Mouse (Mus musculus) heart, postnatal 0 days (tissue): ENCODE measurements around the gene Dap3.
A peak's percentile ranks its signal among the peaks of the same experiment; 100 is the strongest.

Experiments
- CTCF ChIP-seq: IDR thresholded peaks from 2 replicates; pipeline ENCODE4 v1.5.1; 2016; ENCODE audit warnings: antibody characterized with exemption, control low read depth, low read depth
- EP300 ChIP-seq: IDR thresholded peaks from 2 replicates; pipeline ENCODE4 v1.6.1; 2016; ENCODE audit warnings: antibody characterized with exemption, low read depth

DNA sequence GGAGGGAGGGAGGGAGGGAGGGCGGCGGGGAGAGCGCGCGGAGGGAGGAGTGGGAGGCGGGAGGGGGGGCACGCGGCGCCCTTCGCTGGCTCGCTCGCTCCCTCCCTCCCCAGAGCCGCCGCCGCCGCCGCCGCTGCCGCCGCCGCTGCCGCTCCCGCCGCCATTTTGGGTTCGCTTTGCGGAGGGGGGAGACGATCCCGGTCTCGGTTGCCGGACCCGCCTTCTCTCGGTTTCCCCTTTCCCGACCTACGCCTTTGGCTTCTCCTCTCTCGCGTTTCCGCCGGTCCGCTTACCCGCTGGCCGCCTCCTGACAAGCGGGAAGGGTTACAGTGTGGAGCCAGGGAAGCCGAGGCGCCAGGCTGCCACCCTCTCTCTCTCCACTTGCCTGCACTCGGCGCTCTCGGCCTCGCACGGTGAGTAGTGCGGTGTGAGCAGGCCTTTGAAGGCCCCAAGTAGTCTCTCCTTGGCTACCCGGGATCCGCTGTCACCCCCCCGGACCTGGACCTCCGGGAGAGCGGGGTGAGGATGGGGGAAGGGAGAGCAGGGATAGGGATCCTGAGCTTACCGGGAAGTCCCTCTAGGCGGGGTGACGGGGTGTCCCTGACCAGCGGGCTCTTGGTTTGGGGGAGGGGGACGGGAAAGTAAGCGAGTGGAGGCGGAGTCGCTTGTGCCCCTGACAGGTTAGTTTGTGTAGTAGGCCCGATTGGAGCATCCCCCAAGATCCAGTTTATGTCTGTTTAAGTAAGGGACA is at the start of gene Dap3, which contains the start of gene Ash1l:
- TF ChIP-seq EP300 (peak; percentile 49; the same call in 1 of the 2 replicates), CTCF (peak; percentile 35)
